Mouse (Mus musculus): ENCODE measurements around the gene Fads1. TPM values are rescaled to one million over a fixed set of nuclear protein-coding genes. Genes with fewer than 3 reads are reported as not detected.

Gene Fads1
- total RNA-seq (2023) = 1 to 10 TPM; 8.3 to 9.4 TPM

DNA sequence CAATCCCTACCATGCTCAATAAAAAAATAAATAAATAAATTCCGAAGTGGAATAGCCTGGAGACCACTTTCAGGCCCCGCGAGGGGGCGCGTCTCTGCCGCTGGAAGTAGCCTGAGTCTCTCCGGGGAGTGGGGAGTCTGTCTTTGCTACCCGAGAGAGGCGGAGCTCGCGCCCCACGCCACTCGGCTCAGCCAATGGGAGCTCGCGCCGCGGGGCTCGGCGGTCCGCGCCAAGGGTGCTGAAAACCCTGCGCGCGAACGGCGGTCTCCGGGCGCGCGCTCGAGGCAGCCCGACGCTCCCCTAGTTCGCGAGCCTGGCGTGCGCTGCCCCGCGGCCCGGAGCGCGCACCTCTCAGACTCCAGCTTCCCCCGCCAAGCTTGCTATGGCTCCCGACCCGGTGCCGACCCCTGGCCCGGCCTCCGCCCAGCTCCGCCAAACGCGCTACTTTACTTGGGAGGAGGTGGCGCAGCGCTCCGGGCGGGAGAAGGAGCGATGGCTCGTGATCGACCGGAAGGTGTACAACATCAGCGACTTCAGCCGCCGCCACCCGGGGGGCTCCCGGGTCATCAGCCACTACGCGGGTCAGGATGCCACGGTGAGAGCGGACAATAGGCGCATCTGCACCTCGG is at the start of gene Fads1:
TSS of gene Fads1 (plus strand) at position 219 of the 629 bp plus-strand sequence.

GRCm38 (mm10) chr19:10203848-10204615 is 21.3 kb downstream of the Fads1 start, which contains the start of the genes Tmem258 and Fen1:
Gene Tmem258, plus strand, starts transcription at chr19:10204014.
Gene Fen1, minus strand, starts transcription at chr19:10204169.

DNA sequence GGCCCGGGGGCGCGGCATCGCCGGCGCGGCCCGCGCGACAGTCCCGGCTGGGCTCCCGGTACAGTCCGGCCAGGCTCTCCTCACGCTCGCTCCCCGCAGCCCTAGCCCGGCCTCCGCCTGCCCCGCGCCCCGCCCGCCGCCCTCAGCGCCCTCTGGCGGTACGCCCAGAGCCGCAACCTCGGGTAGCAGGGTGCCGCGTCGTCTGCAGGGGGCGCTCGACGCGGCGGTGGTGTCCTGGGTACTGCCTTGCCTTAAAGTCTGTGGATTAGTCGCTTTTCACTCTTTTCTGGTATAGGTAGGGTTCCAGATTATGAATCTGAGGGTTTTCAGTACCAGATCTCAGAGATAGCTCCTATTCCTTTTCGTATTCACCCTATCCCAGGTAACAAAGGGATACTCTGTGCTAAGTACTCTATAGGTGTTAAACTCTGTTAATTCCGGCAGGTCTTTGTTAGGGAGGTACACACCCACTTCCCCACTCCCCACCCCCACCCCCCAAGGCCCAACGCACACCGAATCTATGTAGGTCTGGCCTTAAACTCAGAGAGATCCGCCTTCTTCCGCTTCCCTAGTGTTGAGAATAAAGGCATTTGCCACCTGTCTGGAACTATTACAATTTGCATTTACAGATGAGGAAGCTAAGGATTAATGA is 58.1 kb downstream of the Fads1 start, which contains the start of gene Myrf:
TSS of gene Myrf (minus strand) at position 95 of the 652 bp plus-strand sequence.

Other genes starting within 250 kb of the Fads1 start
- 1,000 to 10,000 TPM; 2,763 to 3,169 TPM for gene Fth1, start 202.3 kb upstream of the Fads1 start, total RNA-seq (2023)
- gene Best1, start 181.3 kb upstream of the Fads1 start, total RNA-seq (2023) = not detected
- 1 to 10 TPM; 5.0 to 9.6 TPM for gene Rab3il1, start 181.2 kb upstream of the Fads1 start, total RNA-seq (2023)
- 1 to 10 TPM; 2.0 to 5.5 TPM for gene Fads3, start 141.3 kb upstream of the Fads1 start, total RNA-seq (2023)
- 1 to 10 TPM; 2.0 to 5.1 TPM for gene Fads2, start 81.1 kb upstream of the Fads1 start, total RNA-seq (2023)
- 100 to 1,000 TPM; 104 to 110 TPM for gene Tmem258, start 21.1 kb downstream of the Fads1 start, total RNA-seq (2023)
- 10 to 100 TPM; 39.5 to 42.6 TPM for gene Fen1, start 21.3 kb downstream of the Fads1 start, total RNA-seq (2023)
- gene Myrf, start 57.9 kb downstream of the Fads1 start, total RNA-seq (2023) = under 1 TPM in 1 of 2 experiments, not detected in 1; 0.11 TPM
- under 1 TPM; 0.11 to 0.57 TPM for gene Dagla, start 122.0 kb downstream of the Fads1 start, total RNA-seq (2023)
- gene Syt7, start 206.2 kb downstream of the Fads1 start, total RNA-seq (2023) = not detected